Mouse (Mus musculus) midbrain, embryonic 12.5 days (tissue): ENCODE measurements around the gene Myadm. TPM values are rescaled to one million over a fixed set of nuclear protein-coding genes. Genes with fewer than 3 reads are reported as not detected.
A peak's percentile ranks its signal among the peaks of the same experiment; 100 is the strongest.

Source experiments
- ATAC-seq: fragments of 200-750 bp; cut with Nextera tagmentation; 2 replicates; pipeline ENCODE4 v1.8.0; 2017; ENCODE audit warnings: low read depth, moderate TSS enrichment, moderate library complexity; ENCODE audit not compliant: low FRiP score
- H3K27ac ChIP-seq: fragments of 300-500 bp; sonication (generic); replicated peaks from 2 replicates; pipeline ENCODE4 v1.5.1; 2016; ENCODE audit warnings: mild to moderate bottlenecking
- H3K27me3 ChIP-seq: fragments of 300-500 bp; sonication (generic); 2 replicates; pipeline ENCODE4 v1.6.1; 2016; ENCODE audit warnings: mild to moderate bottlenecking
- H3K36me3 ChIP-seq: fragments of 300-500 bp; sonication (generic); 2 replicates; pipeline ENCODE4 v1.6.1; 2016
- H3K4me1 ChIP-seq: fragments of 300-500 bp; sonication (generic); 2 replicates; pipeline ENCODE4 v1.6.1; 2016
- H3K4me2 ChIP-seq: fragments of 300-500 bp; sonication (generic); replicated peaks from 2 replicates; pipeline ENCODE4 v1.6.1; 2016; ENCODE audit warnings: mild to moderate bottlenecking, moderate library complexity
- H3K4me3 ChIP-seq: fragments of 300-500 bp; sonication (generic); 2 replicates; pipeline ENCODE4 v1.5.1; 2016; ENCODE audit warnings: mild to moderate bottlenecking
- H3K9ac ChIP-seq: fragments of 300-500 bp; sonication (generic); replicated peaks from 2 replicates; pipeline ENCODE4 v1.6.1; 2016; ENCODE audit warnings: mild to moderate bottlenecking, moderate library complexity
- H3K9me3 ChIP-seq: fragments of 300-500 bp; sonication (generic); 2 replicates; pipeline ENCODE4 v1.6.1; 2016; ENCODE audit warnings: mild to moderate bottlenecking
- WGBS: fragments of 180-500 bp; shearing (Covaris S2); methylation state at CpG from one replicate; pipeline ENCODE4 v1.1.7; 2016; 5-methylcytosine and 5-hydroxymethylcytosine counted together
- polyA plus RNA-seq: library from polyadenylated mRNA; unstranded; fragments of >200 nt; fragmentation: Nextera tagmentation; extraction: Ambion mirVana; gene quantifications from 2 replicates; pipeline ENCODE4 v1.2.1, GENCODE M21; 2016

Gene Myadm
- polyA plus RNA-seq, 1 experiment from 2014 or later: 31.7 TPM

DNA sequence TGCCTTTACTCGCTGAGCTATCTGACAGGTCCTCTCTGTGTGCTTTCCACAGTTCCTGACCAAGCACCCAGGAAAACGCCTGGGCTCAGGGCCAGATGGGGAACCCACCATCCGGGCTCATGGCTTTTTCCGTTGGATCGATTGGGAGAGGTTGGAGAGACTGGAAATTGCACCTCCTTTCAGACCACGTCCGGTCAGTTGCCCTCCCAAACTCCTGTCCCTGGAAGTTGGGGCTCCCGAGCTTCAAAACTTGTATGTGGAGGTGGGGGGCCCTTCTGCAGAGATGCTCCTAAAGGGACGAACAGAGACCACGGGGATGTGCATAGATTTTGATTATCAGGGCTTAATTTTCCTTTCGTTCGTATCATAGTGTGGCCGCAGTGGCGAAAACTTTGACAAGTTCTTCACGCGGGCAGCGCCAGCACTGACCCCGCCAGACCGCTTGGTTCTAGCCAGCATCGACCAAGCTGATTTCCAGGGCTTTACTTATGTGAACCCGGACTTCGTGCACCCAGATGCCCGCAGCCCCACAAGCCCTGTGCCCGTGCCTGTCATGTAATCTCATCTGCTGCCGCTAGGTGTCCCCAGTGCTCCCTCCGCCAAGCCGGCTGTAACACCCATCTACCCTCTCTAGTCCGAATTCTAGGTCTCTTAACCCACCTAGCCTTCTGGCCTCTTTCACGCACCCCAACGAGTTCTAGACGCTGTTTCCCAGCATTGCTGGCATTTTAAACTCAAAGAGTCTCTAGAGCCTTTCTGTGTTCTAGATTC lies 41.1 kb downstream of the Myadm start:
- Histone ChIP-seq H3K27ac (no peak overlapping the region), H3K4me2 (peak overlapping the region; percentile 36), H3K9me3 (no peaks in the 10 kb centered on the region), H3K27me3 (peaks cover 16% of the 10 kb centered on the region), H3K4me3 (no peak overlapping the region), H3K4me1 (peaks cover 22% of the 10 kb centered on the region), H3K9ac (0 out of 2 replicates have a peak overlapping the region, but pooled peaks have one; percentile 16), H3K36me3 (no peaks in the 10 kb centered on the region)
- WGBS: 23% methylated on average over 31 of the region's 31 CpGs
- ATAC-seq: no peak

DNA sequence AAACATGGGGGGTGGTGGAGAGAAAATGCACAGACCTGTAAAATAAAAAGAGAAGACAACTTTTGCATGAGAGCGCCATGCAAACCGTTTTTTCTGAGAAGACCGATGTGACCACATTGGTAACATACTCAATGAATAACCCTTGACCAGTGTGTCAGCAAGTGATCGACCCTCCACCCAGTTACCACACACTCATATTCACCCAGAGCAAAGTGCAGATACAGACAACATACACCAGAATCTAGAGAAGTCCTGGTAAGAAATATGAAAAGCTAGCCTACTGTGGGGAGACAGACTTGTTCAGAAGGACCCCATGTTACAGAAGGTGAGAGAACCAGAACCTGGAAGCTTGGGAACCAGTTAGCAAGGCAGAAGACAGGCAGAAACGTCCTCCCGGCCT lies 42.3 kb downstream of the Myadm start:
- 0 out of 2 replicates have a peak overlapping the region, but pooled peaks have one; percentile 83 for H3K9ac ChIP-seq
- WGBS: 55% methylated on average over 6 of the region's 6 CpGs
- no peaks in the 10 kb centered on the region for H3K9me3 ChIP-seq
- H3K4me1 ChIP-seq: peaks cover 22% of the 10 kb centered on the region
- H3K27ac ChIP-seq: peak overlapping the region; percentile 91
- peak overlapping the region; percentile 71 for H3K4me2 ChIP-seq
- peaks cover 16% of the 10 kb centered on the region for H3K27me3 ChIP-seq
- H3K36me3 ChIP-seq: no peaks in the 10 kb centered on the region
- H3K4me3 ChIP-seq: peak overlapping the region; percentile 86
- 0 out of 2 replicates have a peak, but pooled peaks have one; percentile 0 for ATAC-seq

DNA sequence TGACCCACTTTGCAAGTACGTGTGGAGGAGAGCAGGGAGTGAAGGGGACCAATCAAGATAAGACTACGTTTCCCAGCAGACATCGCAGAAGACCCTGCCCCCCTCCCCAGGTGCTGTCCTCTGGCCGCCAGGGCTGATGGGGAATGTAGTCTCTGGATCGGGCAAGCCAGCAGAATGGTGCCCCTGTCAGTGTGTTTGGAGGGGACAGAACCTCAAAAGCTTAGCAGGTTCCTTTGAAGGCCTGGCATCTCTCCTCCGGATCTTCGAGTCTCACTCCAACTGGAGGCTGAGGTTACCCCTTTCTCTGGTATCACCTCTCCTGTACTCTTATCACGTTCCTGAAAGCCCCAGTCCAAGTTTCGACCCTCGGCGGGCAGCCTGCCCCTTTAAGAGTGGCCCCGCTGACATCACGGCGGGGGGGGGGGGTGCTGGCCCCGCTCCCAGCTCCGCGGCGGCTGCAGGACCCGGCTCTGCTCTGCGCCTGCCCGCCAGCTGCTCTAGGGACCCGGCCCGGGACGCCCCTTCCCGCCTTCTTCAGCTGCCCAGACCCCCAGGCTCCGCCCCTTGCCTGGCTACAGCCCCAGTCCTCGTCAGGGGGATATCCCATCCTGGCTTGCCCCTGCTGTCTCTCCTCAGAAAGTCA lies 42.8 kb downstream of the Myadm start:
- peaks cover 22% of the 10 kb centered on the region for H3K4me1 ChIP-seq
- H3K27ac ChIP-seq: peak overlapping the region; percentile 91
- peaks cover 16% of the 10 kb centered on the region for H3K27me3 ChIP-seq
- no peaks in the 10 kb centered on the region for H3K36me3 ChIP-seq
- 1% methylated on average over 26 of the region's 27 CpGs for WGBS
- peak; percentile 95 for ATAC-seq
- H3K4me2 ChIP-seq: peak overlapping the region; percentile 71
- peak overlapping the region; percentile 86 for H3K4me3 ChIP-seq
- no peaks in the 10 kb centered on the region for H3K9me3 ChIP-seq
- H3K9ac ChIP-seq: peak overlapping the region; percentile 83

DNA sequence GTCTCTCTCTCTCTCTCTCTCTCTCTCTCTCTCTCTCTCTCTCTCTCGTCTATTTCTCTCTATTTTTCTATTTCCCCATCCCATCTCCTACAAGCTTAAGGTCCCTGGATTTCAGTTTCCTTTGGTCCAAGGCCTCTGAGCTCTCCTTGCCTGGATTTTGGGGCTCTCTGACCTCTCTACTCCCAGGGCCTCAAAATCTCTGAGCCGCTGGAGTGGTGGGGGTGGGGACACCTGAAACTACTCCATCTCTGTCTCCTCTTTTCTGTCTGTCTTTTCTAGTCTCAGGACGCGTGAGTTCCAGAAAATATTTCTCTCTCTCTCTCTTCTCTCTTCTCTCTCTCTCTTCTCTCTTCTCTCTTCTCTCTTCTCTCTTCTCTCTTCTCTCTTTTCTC lies 43.3 kb downstream of the Myadm start:
- peak overlapping the region; percentile 71 for H3K4me2 ChIP-seq
- H3K27me3 ChIP-seq: peaks cover 16% of the 10 kb centered on the region
- peak overlapping the region; percentile 86 for H3K4me3 ChIP-seq
- ATAC-seq: peak; percentile 24
- no peaks in the 10 kb centered on the region for H3K36me3 ChIP-seq
- no peaks in the 10 kb centered on the region for H3K9me3 ChIP-seq
- peaks cover 22% of the 10 kb centered on the region for H3K4me1 ChIP-seq
- peak overlapping the region; percentile 91 for H3K27ac ChIP-seq
- WGBS: 0% methylated on average over 4 of the region's 4 CpGs
- peak overlapping the region; percentile 83 for H3K9ac ChIP-seq

DNA sequence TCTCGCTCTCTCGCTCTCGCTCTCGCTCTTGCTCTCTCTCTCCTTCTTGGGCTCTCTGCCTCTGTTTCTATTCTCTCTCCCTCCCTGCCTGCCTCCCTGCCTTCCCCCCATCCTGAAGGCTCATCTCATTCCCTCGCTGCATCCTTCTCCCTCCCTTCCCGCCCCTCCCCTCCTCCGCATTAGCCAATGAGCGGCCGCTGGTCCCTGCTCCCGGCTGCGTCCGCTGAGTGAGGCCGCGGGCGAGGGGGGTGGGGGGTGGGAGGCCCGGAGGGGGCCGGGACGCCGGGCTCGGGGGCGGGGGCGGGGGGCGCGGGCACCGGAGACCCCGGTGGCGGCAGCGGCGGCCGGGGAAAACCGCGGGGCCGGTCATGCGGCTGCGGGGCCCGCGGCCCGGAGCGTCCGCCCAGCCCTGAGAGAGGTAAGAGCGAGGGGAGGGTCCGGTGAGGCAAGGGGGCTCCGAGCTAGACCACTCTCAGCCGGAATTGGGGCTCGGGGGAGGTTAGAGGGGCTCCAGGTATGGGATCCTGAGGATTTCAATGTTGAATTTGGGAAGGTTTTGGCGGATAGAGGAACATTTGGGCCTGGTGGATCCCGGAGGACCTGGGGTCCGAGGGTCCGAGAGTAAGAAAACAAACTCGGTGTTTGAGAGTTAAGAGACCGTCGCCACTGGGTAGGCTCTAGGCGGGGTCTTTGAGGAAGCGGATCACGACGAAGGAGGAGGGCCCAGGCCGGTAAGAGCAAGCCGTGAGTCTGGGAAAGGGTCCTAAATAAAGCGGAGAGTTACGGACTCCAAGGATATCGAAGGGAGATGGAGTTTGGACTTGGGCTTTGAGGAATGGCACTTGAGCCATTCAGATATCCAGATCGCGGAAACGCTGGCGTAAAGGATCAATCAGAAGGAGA lies 44.0 kb downstream of the Myadm start, which contains the start of gene Cacng7:
TSS of gene Cacng7 (plus strand) at position 337 of the 903 bp plus-strand sequence.
- Histone ChIP-seq H3K4me1 (peaks cover 22% of the 10 kb centered on the region), H3K27ac (peak within 1 kb of the TSS; percentile 91), H3K9ac (peak within 1 kb of the TSS; percentile 83), H3K27me3 (peaks cover 16% of the 10 kb centered on the region), H3K4me2 (peak within 1 kb of the TSS; percentile 71), H3K9me3 (no peaks in the 10 kb centered on the region), H3K36me3 (no peaks in the 10 kb centered on the region), H3K4me3 (peak within 1 kb of the TSS; percentile 86)
- under 1% methylated on average over 61 of the region's 65 CpGs for WGBS
- peak; percentile 68 for ATAC-seq

DNA sequence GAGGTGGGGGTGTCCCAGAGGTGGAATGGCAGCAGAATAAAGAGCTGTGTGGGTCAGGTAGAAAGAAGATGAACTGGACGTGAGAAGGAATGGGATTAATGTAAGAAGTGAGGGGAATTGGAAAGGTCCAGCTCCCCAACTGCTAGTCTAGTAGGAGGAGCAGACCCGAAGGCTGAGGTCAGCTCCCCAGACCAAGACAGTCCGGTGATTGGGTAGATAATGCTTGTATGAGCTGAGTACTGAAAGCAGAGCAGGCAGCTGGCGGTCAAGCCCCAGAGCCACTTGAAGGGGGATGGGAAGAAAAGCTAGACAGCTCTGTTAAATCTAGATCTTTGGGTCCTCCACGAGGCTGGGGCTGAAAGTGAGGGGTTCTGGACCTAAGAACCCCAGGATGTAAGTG lies 44.7 kb downstream of the Myadm start:
- Histone ChIP-seq H3K27ac (peak overlapping the region; percentile 91), H3K9ac (peak overlapping the region; percentile 83), H3K27me3 (peaks cover 16% of the 10 kb centered on the region), H3K4me3 (peak overlapping the region; percentile 86), H3K4me2 (peak overlapping the region; percentile 71), H3K4me1 (peaks cover 22% of the 10 kb centered on the region), H3K9me3 (no peaks in the 10 kb centered on the region), H3K36me3 (0 out of 2 replicates have a peak, but pooled peaks cover 6% of the 10 kb centered on the region)
- ATAC-seq: no peak
- WGBS: 4% methylated on average over 5 of the region's 5 CpGs

- no peak overlapping the region for H3K9ac ChIP-seq
- H3K4me3 ChIP-seq: no peak overlapping the region
- no peak for ATAC-seq
- 58% methylated on average over 17 of the region's 17 CpGs for WGBS
- no peak overlapping the region for H3K4me2 ChIP-seq
- no peaks in the 10 kb centered on the region for H3K27me3 ChIP-seq
- H3K36me3 ChIP-seq: peaks cover 30% of the 10 kb centered on the region
- no peak overlapping the region for H3K27ac ChIP-seq
- peaks cover 17% of the 10 kb centered on the region for H3K4me1 ChIP-seq
- H3K9me3 ChIP-seq: no peaks in the 10 kb centered on the region
These were observed 47.5 kb downstream of the Myadm start for GRCm38 (mm10) chr7:3336412-3336811.

- Histone ChIP-seq H3K27ac (no peak overlapping the region), H3K9me3 (no peaks in the 10 kb centered on the region), H3K4me2 (no peak overlapping the region), H3K9ac (no peak overlapping the region), H3K36me3 (peaks cover 42% of the 10 kb centered on the region), H3K27me3 (no peaks in the 10 kb centered on the region), H3K4me3 (no peak overlapping the region), H3K4me1 (peaks cover 9% of the 10 kb centered on the region)
- ATAC-seq: no peak
- WGBS: 88% methylated on average over 11 of the region's 11 CpGs
These were observed 49.5 kb downstream of the Myadm start for GRCm38 (mm10) chr7:3338286-3338935.

DNA sequence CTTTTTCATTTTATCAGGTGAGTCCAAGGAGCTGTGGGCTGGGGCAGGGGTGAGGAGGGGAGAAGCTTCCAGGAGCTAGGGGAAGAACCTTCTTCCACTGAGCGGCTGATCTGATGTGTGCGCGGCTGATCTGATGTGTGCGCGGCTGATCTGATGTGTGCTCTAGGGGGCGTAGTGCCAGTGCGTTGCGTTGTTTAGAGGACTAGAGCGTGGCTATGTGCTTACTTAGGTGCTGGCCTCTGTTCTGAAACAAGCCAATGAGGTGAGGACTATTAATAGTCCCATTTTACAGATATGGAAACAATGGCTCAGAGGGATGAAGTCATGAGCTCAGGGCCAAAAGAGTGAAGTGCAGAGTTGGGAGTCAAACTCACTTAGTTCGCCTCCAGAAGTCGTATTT lies 50.1 kb downstream of the Myadm start:
- H3K9ac ChIP-seq: no peak overlapping the region
- H3K4me3 ChIP-seq: no peak overlapping the region
- no peaks in the 10 kb centered on the region for H3K27me3 ChIP-seq
- H3K27ac ChIP-seq: no peak overlapping the region
- WGBS: 91% methylated on average over 11 of the region's 11 CpGs
- ATAC-seq: no peak
- no peak overlapping the region for H3K4me2 ChIP-seq
- H3K4me1 ChIP-seq: peaks cover 3% of the 10 kb centered on the region
- H3K9me3 ChIP-seq: no peaks in the 10 kb centered on the region
- peaks cover 46% of the 10 kb centered on the region for H3K36me3 ChIP-seq

GRCm38 (mm10) chr7:3343861-3344260 lies 55.0 kb downstream of the Myadm start:
- WGBS: 92% methylated on average over 3 of the region's 3 CpGs
- H3K27ac ChIP-seq: no peak overlapping the region
- no peak for ATAC-seq

GRCm38 (mm10) chr7:3345301-3345700 lies 56.4 kb downstream of the Myadm start:
- Histone ChIP-seq H3K4me1 (peaks cover 7% of the 10 kb centered on the region), H3K4me2 (no peak overlapping the region), H3K9me3 (no peaks in the 10 kb centered on the region), H3K36me3 (peaks cover 81% of the 10 kb centered on the region), H3K4me3 (no peak overlapping the region), H3K9ac (no peak overlapping the region), H3K27ac (no peak overlapping the region), H3K27me3 (peaks cover 31% of the 10 kb centered on the region; the same call in 1 of the 2 replicates)
- no peak for ATAC-seq
- WGBS: 93% methylated on average over 3 of the region's 3 CpGs

More at GRCm38 (mm10) chr7:3343861-3344260, 55.0 kb downstream of the Myadm start:
- Histone ChIP-seq H3K36me3 (peaks cover 78% of the 10 kb centered on the region), H3K27me3 (peaks cover 20% of the 10 kb centered on the region; the same call in 1 of the 2 replicates), H3K4me2 (no peak overlapping the region), H3K9ac (no peak overlapping the region), H3K4me3 (no peak overlapping the region), H3K4me1 (peaks cover 7% of the 10 kb centered on the region), H3K9me3 (no peaks in the 10 kb centered on the region)
